Mouse (Mus musculus) heart, embryonic 14.5 days (tissue): ENCODE data around the gene Slc25a34. TPM values are rescaled to one million over a fixed set of nuclear protein-coding genes. Genes with fewer than 3 reads are reported as not detected.

ENCODE experiments used
- ATAC-seq: fragments of 200-750 bp; cut with Nextera tagmentation; 2 replicates; pipeline ENCODE4 v1.8.0; 2017; ENCODE audit warnings: low read depth, moderate TSS enrichment; ENCODE audit not compliant: insufficient number of reproducible peaks, insufficient read depth, low FRiP score
- H3K27ac ChIP-seq, 2 experiments: fragments of 200-500 bp in 1 of 2; fragments of 300-500 bp in 1 of 2; sonication (generic) in 1 of 2; replicated peaks in 1 of 2; 2 replicates each; pipeline ENCODE4 v1.5.1; 2012 to 2014; ENCODE audit warnings: low read depth in 2 of 2, low read length in 2 of 2, control low read depth in 1 of 2, mild to moderate bottlenecking in 1 of 2, mixed read lengths in 1 of 2; ENCODE audit not compliant: control insufficient read depth in 1 of 2, insufficient read depth in 1 of 2
- H3K27me3 ChIP-seq: fragments of 300-500 bp; sonication (generic); 2 replicates; pipeline ENCODE4 v1.6.1; 2014; ENCODE audit warnings: mild to moderate bottlenecking, low read length, control low read depth; ENCODE audit not compliant: control insufficient read depth, insufficient read depth
- H3K36me3 ChIP-seq: fragments of 300-500 bp; sonication (generic); 2 replicates; pipeline ENCODE4 v1.6.1; 2014; ENCODE audit warnings: mild to moderate bottlenecking, control low read depth, low read length, mixed read lengths; ENCODE audit not compliant: control insufficient read depth, insufficient read depth
- H3K4me1 ChIP-seq, 2 experiments: fragments of 200-500 bp in 1 of 2; fragments of 300-500 bp in 1 of 2; sonication (generic) in 1 of 2; 2 replicates each; pipeline ENCODE4 v1.6.1; 2012 to 2014; ENCODE audit warnings: low read length in 2 of 2, control low read depth in 1 of 2, mixed read lengths in 1 of 2; ENCODE audit not compliant: control insufficient read depth in 2 of 2, insufficient read depth in 2 of 2
- H3K4me2 ChIP-seq: fragments of 300-500 bp; sonication (generic); 2 replicates; pipeline ENCODE4 v1.6.1; 2014; ENCODE audit warnings: mild to moderate bottlenecking, low read length
- H3K4me3 ChIP-seq, 2 experiments: fragments of 200-500 bp in 1 of 2; fragments of 300-500 bp in 1 of 2; sonication (generic) in 1 of 2; 2 replicates each; pipeline ENCODE4 v1.5.1; 2012 to 2014; ENCODE audit warnings: low read length in 2 of 2, mild to moderate bottlenecking in 2 of 2, control low read depth in 1 of 2, low read depth in 1 of 2, moderate library complexity in 1 of 2; ENCODE audit not compliant: control insufficient read depth in 1 of 2, insufficient read depth in 1 of 2
- H3K9ac ChIP-seq: fragments of 300-500 bp; sonication (generic); 2 replicates; pipeline ENCODE4 v1.6.1; 2014; ENCODE audit warnings: mild to moderate bottlenecking, low read length
- H3K9me3 ChIP-seq: fragments of 300-500 bp; sonication (generic); 2 replicates; pipeline ENCODE4 v1.6.1; 2016; ENCODE audit warnings: low read length, control low read depth; ENCODE audit not compliant: control insufficient read depth
- WGBS: fragments of 180-500 bp; shearing (Covaris S2); extraction: QIAGEN DNeasy Blood & Tissue Kit; methylation state at CpG from one replicate; pipeline ENCODE4 v1.1.7; 2014; 5-methylcytosine and 5-hydroxymethylcytosine counted together
- polyA plus RNA-seq: library from polyadenylated mRNA; unstranded; fragments of >200 nt; fragmentation: Nextera tagmentation; extraction: Ambion mirVana; gene quantifications from 2 replicates; pipeline ENCODE4 v1.2.1, GENCODE M21; 2014

Gene Slc25a34
- polyA plus RNA-seq, 1 experiment from 2014 or later = 0.19 TPM

DNA sequence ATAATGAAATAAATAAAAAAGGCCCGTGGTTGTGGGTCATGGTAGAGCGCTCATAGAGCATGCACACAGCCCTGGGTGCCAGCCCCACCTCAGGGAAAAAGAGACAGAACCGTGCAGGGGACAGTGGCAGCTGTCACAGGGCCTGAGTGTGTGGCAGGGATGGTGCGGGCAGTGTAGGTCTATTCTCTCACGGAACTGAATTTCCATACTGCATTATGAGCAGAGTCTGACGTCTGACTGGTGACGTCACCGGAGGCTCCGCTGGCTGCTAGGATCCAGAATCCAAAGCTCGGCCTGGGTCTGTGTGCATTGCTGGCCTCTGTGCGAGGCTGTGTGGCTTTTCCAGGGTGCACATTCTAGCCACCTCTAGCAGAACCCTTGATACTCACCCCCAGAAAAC lies 37.3 kb upstream of the Slc25a34 start:
- 90% methylated on average over 11 of the region's 11 CpGs for WGBS
- H3K27me3 ChIP-seq = no peaks in the 10 kb centered on the region
- H3K4me1 ChIP-seq = peaks cover 25 to 31% of the 10 kb centered on the region in 2 experiments
- H3K27ac ChIP-seq = no peak overlapping the region
- no peak overlapping the region for H3K4me3 ChIP-seq
- H3K4me2 ChIP-seq = no peak overlapping the region
- peaks cover 44% of the 10 kb centered on the region for H3K36me3 ChIP-seq
- no peaks in the 10 kb centered on the region for H3K9me3 ChIP-seq
- no peak overlapping the region for H3K9ac ChIP-seq
- no peak for ATAC-seq

DNA sequence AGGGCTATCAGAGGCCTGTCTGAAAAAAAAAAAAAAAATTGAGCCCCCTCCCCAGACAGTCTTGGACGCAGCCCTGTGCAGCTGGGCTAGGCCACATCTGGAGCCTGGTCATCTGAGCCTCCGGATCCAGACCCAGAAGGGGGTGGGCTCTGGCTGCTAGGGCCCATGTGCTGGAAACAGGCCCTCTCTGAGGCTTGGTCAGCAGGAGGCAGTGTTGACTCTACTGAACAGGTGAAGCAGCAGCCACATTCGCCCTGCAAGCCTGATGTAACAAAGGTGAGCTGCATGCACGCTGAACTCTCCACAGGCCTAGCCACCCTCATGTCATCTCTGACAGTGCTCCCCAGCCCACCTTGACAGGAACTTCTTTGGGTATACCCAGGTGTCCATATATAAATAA lies 36.1 kb upstream of the Slc25a34 start:
- no peaks in the 10 kb centered on the region for H3K27me3 ChIP-seq
- H3K4me1 ChIP-seq = peaks cover 24 to 28% of the 10 kb centered on the region in 2 experiments
- H3K4me3 ChIP-seq = no peak overlapping the region
- 64% methylated on average over 4 of the region's 4 CpGs for WGBS
- no peaks in the 10 kb centered on the region for H3K9me3 ChIP-seq
- H3K36me3 ChIP-seq = peaks cover 46% of the 10 kb centered on the region
- no peak overlapping the region for H3K4me2 ChIP-seq
- ATAC-seq = no peak
- no peak overlapping the region for H3K9ac ChIP-seq
- no peak overlapping the region for H3K27ac ChIP-seq

DNA sequence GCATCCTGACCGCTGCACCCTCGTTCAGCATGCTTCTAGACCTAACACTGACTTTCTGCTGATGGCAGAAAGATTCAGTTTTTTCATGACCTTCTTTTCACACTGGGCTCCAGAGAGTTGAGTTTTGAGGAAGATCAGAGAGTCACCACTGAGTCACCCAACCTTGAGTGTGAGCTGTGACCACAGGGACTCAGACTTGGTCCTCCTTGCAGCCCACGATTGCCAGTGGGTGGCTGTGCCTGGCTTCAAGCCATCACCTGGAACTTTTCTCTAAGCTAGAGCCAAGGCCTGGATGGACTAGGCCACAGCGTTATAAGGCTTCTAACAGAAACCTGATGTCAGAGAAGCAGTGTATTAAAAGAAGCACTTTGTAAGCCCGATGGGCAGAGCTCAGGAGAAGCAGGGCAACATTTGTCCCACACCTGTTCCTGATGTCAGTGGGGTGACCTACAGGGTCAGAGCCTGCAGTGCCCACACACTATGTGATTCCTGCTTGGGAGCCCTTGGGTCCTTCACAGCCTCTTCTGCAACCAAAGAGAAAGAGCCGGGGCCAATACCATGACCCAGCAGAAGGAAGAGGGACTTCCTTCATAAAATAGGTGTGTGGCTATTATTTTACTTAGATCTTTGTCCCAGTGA lies 35.3 kb upstream of the Slc25a34 start:
- H3K9ac ChIP-seq = no peak overlapping the region
- no peak overlapping the region for H3K27ac ChIP-seq
- H3K36me3 ChIP-seq = peaks cover 50% of the 10 kb centered on the region
- 84% methylated on average over 6 of the region's 6 CpGs for WGBS
- H3K27me3 ChIP-seq = no peaks in the 10 kb centered on the region
- peaks cover 20 to 24% of the 10 kb centered on the region in 2 experiments for H3K4me1 ChIP-seq
- H3K9me3 ChIP-seq = no peaks in the 10 kb centered on the region
- ATAC-seq = no peak
- H3K4me2 ChIP-seq = no peak overlapping the region
- no peak overlapping the region for H3K4me3 ChIP-seq

DNA sequence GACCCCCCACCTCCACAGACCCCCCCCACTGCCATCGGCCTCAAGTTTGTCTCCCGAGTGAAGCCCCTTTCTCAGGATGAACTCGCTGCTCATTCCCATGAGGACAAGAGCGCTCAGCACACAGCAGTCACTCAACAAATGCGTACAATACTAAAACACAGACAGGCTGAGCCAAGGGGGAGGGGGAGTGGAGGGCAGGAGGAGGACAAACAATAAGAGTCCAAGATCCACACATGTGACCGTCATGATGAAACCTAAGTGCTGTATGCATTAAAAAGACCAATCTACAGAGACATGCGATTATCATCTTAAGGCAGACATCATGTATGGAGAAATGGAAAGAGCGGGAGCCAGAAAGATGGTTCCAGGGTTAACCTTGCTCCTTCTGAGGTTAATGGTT lies 33.3 kb upstream of the Slc25a34 start:
- Histone ChIP-seq H3K27ac (peak overlapping the region in 1 of 2 experiments; percentile 47; a peak in 1 of 4 replicates), H3K9ac (no peak overlapping the region), H3K9me3 (no peaks in the 10 kb centered on the region), H3K4me2 (no peak overlapping the region), H3K4me3 (no peak overlapping the region), H3K36me3 (peaks cover 63% of the 10 kb centered on the region), H3K4me1 (peaks cover 18 to 19% of the 10 kb centered on the region in 2 experiments), H3K27me3 (no peaks in the 10 kb centered on the region)
- ATAC-seq = no peak
- 71% methylated on average over 8 of the region's 8 CpGs for WGBS

DNA sequence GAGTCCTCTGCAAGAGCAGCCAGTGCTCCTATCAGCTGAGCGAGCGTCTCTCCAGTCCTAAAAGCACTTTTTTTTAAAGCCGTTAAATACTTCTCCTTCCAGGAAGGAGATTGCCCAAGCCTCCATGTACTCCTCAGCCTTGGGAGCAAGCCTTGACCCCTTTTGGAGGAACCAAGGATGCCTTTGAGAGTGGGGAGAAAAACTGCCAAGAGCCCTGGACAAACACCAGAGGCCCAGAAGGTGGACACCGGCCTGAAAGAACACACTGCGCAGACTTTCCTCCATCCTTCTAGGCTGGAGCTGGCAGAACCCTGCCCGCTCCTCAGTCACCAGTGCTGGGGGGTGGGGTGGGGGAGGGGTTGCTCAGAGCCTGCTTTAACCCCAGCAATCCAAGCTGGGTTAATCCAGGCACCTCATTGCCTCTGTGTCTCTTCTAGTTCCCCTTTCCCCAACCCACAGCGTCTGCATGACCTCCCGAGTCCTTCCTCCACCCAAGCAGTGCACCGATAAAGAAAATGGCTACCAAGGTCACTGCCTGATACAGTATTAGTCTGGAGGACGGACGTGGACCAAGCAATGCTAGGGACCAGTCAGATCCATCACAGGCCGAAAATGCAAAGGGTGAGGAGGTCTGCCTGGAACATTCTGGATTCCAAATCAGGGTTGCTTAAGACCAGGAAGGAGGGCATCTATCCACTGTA lies 32.4 kb upstream of the Slc25a34 start:
- WGBS = 70% methylated on average over 12 of the region's 12 CpGs
- Histone ChIP-seq H3K4me1 (peaks cover 18 to 25% of the 10 kb centered on the region in 2 experiments), H3K4me2 (no peak overlapping the region), H3K9ac (peak overlapping the region; percentile 21; the same call in 1 of the 2 replicates), H3K4me3 (no peak overlapping the region), H3K9me3 (no peaks in the 10 kb centered on the region), H3K27ac (peak overlapping the region; percentile 5 to 47; a peak in 3 of 4 replicates), H3K27me3 (no peaks in the 10 kb centered on the region), H3K36me3 (peaks cover 63% of the 10 kb centered on the region)
- no peak for ATAC-seq

DNA sequence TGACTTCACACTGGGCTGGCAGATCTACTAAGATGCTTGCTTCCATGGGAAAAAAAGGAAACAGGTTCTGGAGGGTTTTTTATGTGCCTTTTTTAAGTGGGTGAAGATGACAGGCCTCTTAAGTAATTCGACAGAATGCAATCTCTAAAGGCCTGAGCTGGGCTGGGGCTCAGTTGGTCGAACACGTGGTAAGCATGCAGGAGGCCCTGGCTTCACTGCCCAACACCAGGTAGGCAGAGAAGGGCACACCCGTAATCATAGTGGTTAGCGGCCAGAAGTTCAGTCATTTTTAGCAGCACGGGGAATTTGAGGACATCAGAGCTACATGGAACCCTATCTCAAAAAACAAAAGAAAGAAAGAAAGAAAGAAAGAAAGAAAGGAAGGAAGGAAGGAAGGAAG lies 30.9 kb upstream of the Slc25a34 start:
- Histone ChIP-seq H3K27ac (no peak overlapping the region), H3K36me3 (peaks cover 48% of the 10 kb centered on the region), H3K27me3 (no peaks in the 10 kb centered on the region), H3K4me1 (peaks cover 18 to 27% of the 10 kb centered on the region in 2 experiments), H3K4me3 (no peak overlapping the region), H3K9me3 (no peaks in the 10 kb centered on the region), H3K4me2 (no peak overlapping the region), H3K9ac (no peak overlapping the region)
- ATAC-seq = no peak
- WGBS = 67% methylated on average over 6 of the region's 6 CpGs

DNA sequence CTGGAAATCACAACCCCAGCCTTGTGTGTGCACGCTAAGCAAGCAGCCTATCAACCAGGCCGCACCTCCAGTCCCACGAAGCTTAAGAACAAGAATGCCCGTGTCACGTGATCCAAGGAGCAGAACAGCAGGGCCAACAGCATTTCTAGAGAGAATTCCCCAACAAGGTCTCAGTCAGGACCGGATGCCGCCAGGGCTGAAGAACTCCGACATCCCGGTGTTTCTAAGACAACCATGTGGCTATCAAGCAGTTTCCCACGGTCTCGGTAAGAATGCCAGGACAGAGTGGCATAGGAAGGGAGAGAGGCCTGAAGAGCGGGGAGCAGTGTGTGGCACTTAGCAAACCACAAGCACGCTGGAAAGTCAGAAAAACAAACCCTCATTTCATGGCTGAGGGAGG lies 30.2 kb upstream of the Slc25a34 start:
- H3K27me3 ChIP-seq = no peaks in the 10 kb centered on the region
- no peak overlapping the region for H3K4me3 ChIP-seq
- H3K27ac ChIP-seq = no peak overlapping the region
- no peaks in the 10 kb centered on the region for H3K9me3 ChIP-seq
- 86% methylated on average over 13 of the region's 13 CpGs for WGBS
- peaks cover 49% of the 10 kb centered on the region for H3K36me3 ChIP-seq
- no peak overlapping the region for H3K9ac ChIP-seq
- peaks cover 18 to 30% of the 10 kb centered on the region in 2 experiments for H3K4me1 ChIP-seq
- H3K4me2 ChIP-seq = no peak overlapping the region
- no peak for ATAC-seq
